Mouse (Mus musculus) CD4-positive, CD25-positive, alpha-beta regulatory T cell, adult 4 months (primary cell): ENCODE measurements around the gene Chil4. TPM values are rescaled to one million over a fixed set of nuclear protein-coding genes. Genes with fewer than 3 reads are reported as not detected.
"Not testable (repeated sequence)": the region's sequence is repeated elsewhere in the genome, so short reads cannot be mapped to it uniquely, and the experiment has no call there.

ENCODE experiments used
- ATAC-seq: one replicate; pipeline ENCODE4 v1.8.0; 2017
- polyA plus RNA-seq, 2 experiments: library from polyadenylated mRNA; unstranded; fragments of 100-300 nt; shearing (Covaris generic); gene quantifications; one replicate each; pipeline ENCODE4 v1.2.1; 2017

The Chil4 gene
- polyA plus RNA-seq, result not detected

- no peak for ATAC-seq
Observed at GRCm38 (mm10) chr3:106219407-106219806, at the start of gene Chil4. Gene Chil4 (minus strand): TSS chr3:106219507.

DNA sequence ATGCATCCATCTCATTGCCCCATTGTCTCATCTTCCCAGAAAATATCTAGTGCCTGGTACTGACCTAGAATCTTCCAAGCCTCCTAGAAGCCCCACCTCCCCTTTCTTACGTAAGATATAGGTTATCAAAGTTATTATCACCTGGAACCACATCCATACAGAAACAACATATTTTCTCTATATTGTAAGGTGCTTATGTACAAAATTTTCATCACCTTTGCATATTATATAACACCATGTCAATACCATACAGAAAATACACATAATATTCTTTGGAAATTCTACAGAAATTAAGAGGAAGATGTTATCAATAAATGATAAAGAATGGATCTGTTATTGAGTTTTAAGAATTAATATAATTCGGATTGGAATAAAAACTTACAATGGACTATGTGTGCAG is 46.5 kb upstream of the Chil4 start:
- no peak for ATAC-seq

DNA sequence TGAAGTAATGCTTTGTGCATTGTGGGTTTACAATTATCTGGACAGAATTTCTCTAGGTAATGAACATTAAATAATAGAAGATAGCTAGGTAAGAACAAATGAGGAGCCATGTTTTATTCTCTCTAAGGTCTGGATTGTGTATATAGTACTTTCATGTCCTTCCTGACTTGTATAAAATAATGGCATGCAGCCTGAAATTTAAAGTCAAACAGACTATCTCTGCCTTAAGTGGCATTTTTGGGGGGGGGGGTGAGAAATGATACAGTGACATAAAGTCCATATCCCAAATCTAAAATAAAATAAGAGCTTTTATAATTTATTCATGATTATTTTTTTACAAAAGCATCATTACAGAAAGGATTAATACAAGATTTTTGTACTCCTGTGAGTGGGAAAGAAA is 45.5 kb upstream of the Chil4 start:
- no peak for ATAC-seq

DNA sequence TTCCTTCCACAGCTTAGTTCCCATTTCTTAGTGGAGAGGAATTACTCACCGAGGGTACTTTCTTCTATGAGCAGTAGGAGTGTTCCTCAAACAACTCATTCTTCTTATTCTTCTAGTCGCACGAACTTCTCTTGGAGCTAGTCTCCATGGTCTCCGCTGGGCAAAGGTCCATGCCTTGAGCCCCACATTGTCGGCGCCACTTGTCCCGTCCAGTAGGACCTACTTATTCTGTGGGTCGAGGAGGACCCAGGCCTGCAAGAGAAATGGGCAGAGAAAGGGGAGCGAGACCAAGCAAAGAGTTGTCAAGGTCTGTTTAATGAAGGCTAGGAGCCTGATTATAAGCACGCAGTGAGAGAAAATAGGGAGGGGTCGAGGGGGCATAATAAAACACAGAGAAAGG is 37.8 kb upstream of the Chil4 start:
- ATAC-seq, result not testable (repeated sequence)

GRCm38 (mm10) chr3:106252719-106253118 is 33.4 kb upstream of the Chil4 start:
- no peak for ATAC-seq

DNA sequence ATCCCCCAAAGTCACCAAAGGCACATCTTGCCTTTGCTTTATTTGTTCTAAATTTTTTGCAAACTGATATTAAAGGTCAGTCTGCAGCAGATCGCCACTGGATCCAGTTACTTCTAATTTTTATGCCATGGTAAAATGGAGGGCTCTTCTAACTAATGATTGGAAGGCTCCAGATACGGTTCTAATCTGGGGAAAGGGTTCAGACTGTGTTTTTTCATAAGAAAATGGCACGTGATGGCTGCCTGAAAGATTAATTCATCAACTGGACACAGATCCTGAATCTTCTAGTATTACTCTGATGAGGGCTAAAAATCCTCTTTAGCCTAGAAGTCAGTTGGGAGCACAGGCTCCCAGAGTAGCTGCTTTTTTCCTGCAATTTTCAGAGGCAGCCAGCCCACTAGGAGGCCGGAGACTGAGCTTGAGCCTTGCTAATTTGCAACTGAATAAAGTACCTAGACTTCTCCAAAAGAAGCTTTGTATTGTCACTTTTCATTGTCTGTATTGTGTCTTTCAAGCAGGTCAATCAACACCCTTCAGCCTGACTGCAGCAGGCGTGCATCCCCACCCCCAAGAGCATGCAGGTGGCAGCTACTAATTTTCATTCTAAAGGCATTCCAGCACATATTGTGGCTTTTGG is 31.6 kb upstream of the Chil4 start:
- ATAC-seq, result not testable (repeated sequence)

- not testable (repeated sequence) for ATAC-seq
Observed at GRCm38 (mm10) chr3:106247369-106247768, 28.1 kb upstream of the Chil4 start.

- ATAC-seq, result not testable (repeated sequence)
Observed at GRCm38 (mm10) chr3:106240210-106240609, 20.9 kb upstream of the Chil4 start.

GRCm38 (mm10) chr3:106239196-106239791 is 20.0 kb upstream of the Chil4 start:
- no peak for ATAC-seq

DNA sequence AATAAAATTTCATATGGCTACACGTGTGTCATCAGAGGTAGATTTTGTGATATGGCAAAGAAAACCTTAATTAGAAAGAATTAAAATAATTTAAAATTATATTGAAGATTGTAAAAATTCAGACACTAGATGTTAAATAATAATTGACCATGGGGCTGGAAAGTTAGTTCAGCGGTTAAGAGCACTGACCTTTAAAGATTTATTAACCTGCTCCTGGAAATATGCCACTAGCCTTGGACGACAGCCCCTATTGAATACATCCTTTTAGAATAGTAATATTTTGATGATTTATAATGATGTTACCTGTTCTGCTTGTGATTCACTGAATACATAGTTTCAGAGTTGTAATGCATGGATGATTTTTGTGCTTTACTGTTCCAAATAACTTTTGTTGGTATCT is 4.1 kb upstream of the Chil4 start:
- ATAC-seq, result not testable (repeated sequence)

DNA sequence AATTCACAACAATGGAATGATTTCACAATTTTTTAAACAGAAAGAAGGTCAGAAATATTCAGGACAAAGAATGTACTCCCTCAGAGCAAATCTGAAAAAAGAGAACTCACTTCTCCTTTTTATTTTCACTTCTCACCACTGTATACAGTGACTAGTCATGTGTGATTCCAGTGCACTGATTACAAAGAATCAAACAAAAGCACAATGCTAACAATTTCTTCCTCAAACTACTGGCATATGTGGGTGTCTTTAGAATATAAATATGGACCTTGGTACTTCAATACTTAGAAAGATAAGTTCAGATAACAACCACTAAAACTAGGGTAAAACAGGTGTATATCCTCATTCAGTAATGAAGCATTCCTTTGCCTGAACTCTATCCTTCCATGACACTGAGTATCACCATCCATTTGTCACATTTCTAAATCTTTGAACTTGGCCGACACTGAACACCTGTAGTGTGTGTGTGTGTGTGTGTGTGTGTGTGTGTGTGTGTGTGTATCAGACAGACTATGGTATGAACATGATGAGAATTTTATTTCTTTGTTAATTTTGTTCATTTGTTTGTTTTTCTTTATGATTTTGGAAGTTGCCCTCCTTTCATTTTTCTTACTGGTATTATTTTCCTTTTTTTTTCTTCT is 2.4 kb upstream of the Chil4 start:
- no peak for ATAC-seq

DNA sequence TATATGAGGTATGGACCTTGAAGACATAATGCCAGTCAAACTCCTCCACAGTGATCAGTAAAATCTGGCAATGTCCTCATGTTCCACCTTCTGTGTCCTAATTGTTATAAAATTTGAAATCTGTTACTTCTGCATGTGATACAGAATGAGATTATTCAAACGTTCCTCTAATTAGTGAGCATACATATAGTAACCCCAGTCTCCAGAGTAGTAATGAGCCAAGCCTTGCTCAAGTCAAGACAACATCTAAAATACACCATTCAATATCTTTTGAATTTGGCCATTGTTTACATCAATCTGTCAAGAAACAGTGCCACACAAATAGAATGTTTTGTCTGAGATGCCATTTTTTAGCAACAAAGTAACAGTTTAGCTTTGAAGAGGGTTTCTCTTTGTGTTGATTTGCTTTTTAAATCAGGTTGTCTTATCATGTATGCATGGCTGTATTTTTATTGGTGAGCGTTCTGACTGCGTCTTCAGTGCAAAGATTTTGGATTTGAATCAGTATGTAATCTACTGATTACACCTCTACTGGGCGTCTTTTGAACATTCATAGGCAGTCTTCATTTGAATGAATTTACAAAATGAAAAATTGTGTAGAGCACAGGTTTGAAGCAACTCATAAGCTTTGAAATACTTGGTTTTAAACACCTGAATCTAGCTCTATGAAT is 888 bp downstream of the Chil4 start:
- not testable (repeated sequence) for ATAC-seq

DNA sequence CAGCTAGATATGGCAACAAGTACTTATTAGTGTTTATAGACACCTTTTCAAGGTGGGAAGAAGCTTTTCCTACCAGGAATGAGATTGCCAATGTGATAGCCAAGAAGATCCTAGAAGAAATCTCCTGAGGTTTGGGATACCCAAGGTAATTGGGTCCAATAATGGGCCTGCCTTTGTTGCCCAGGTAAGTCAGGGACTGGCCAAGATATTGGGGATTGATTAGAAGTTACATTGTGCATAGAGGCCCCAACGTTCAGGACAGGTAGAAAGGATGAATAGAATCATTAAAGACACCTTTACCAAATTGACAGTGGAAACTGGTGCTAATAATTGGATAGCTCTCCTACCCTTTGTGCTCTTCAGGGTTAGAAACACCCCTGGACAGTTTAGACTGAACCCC is 21.3 kb downstream of the Chil4 start:
- not testable (repeated sequence) for ATAC-seq

DNA sequence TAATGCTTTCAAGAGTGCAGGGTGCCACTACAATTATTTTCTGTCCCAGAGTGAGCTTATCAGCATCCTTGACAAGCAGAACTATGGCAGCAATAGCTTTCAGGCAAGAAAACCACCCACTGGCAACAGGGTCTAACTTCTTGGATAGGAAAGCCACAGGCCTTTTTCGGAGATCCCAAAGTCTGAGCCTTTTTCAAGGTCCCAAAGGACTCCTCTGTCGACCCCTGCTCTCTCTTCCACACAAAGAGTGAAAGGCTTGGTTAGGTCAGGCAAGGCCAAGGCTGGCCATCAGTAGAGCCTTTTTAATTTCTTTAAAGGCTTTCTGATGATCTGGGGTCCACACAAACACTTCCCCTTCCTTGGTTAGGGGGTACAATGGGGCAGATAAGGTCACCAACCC is 22.1 kb downstream of the Chil4 start:
- ATAC-seq, result not testable (repeated sequence)

DNA sequence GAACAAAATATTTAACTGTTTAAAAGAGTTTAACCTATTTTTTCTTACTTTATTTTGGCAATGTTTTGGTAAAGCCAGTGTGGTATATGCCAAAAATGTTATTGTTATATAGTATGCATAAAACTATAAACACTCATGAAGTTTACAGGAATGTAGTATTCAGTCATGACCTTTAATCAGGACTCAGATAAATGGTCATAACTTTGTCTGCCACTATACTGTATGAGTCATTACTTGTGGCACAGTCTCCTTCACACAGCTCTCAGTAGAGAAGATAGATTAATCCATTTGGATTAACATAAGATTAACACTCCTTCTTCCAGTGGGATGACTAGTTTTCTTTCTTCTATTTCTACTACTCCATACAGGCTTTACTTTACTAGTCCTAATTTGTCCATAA is 23.0 kb downstream of the Chil4 start:
- no peak for ATAC-seq

- ATAC-seq, result no peak
Observed at GRCm38 (mm10) chr3:106195486-106195885, 23.8 kb downstream of the Chil4 start.

DNA sequence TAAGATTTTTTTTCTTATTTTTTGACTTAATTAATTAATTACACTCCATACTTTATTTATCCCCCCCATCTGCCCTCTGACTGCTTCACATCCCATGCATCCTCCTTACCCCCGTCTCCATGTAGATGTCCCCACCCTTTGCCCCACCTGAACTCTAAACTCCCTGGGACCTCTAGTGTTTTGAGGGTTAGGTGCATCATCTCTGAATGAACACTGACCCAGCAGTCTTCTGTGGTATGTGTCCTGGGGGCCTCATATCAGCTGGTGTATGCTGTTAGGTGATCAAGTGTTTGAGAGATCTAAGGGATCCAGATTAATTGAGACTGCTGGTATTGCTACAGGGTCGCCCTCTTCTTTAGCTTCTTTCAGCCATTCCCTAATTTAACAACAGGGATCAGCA is 31.3 kb downstream of the Chil4 start:
- no peak for ATAC-seq

- ATAC-seq, result no peak
Observed at GRCm38 (mm10) chr3:106177509-106178189, 41.7 kb downstream of the Chil4 start.

DNA sequence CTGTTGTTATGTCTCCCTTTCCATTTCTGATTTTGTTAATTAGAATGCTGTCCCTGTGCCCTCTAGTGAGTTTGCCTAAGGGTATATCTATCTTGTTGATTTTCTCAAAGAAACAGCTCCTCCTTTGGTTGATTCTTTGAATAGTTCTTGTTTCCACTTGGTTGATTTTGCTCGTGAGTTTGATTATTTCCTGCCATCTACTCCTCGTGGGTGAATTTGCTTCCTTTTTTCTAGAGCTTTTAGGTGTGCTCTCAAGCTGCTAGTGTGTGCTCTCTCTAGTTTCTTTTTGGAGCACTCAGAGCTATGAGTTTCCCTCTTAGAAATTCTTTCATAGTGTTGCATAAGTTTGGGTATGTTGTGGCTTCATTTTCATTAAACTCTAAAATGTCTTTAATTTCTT is 44.3 kb downstream of the Chil4 start:
- not testable (repeated sequence) for ATAC-seq

- not testable (repeated sequence) for ATAC-seq
Observed at GRCm38 (mm10) chr3:106172506-106172905, 46.8 kb downstream of the Chil4 start.

GRCm38 (mm10) chr3:106171135-106171731 is 48.1 kb downstream of the Chil4 start:
- no peak for ATAC-seq

DNA sequence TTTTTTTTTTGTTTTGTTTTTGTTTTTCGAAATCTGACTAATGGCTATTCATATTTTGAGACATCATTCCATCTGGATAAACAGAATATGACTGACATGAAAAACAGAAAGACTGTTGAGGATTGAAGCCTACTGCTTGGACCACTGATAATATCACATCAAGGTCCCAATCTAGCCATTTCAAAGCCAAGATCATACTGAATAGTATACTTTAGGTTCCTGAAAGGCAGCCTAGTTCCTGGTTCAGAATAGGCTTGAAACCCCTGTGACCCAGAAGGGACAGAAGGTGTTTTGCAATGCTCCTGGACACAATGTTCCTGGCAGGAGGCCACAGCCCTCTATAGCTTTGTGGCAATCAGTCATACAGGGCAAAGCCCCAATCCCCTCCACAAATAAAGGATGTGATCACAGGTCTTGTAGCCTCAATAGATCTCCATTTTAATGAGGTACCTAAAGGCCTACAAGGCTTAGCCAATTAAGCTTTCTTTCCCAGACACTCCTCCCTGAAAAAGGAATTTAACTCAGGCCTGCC is 48.7 kb downstream of the Chil4 start:
- ATAC-seq, result no peak
